Mouse (Mus musculus) embryonic fibroblast, embryonic 13.5 days (primary cell): ENCODE data around the gene Cysltr2.

Experiments used
- CTCF ChIP-seq: IDR thresholded peaks from 2 replicates; pipeline ENCODE4 v1.5.1; 2011; ENCODE audit warnings: mild to moderate bottlenecking, control low read depth, low read length, moderate library complexity, borderline replicate concordance; ENCODE audit not compliant: insufficient read depth
- POLR2A ChIP-seq: IDR thresholded peaks from 2 replicates; pipeline ENCODE4 v1.6.1; 2011; ENCODE audit warnings: low read depth, mild to moderate bottlenecking, control low read depth, low read length, moderate library complexity

DNA sequence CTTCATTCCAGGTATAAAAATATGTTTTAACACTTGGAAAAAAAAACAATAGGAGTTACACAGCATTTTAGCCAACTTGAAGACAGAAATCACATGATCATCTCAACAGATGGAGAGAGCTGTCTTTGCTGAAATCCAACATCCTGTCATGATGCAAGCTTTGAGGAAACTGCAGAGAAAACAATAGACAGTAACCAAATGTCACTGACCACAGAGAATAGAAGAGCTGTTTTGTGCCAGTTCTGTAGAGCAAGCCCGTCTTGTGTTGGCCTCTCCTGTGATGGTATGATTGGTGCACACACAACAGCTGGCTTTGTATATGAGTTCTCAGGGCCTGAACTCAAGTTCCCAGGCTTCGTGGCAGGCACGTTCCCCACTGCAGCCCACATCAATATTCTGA, 68.2 kb downstream of the Cysltr2 start:
- no peak for TF ChIP-seq CTCF
- no peak for TF ChIP-seq POLR2A
